Mouse (Mus musculus) forebrain, embryonic 11.5 days (tissue): ENCODE data around the gene Akap2. TPM values are rescaled to one million over a fixed set of nuclear protein-coding genes. Genes with fewer than 3 reads are reported as not detected.

Source experiments
- ATAC-seq: fragments of 200-750 bp; cut with Nextera tagmentation; replicated peaks from 2 replicates; pipeline ENCODE4 v1.8.0; 2017; ENCODE audit warnings: moderate TSS enrichment; ENCODE audit not compliant: low FRiP score
- DNase-seq: peaks from one replicate; pipeline ENCODE4 v3.0.0-alpha.2; 2017; ENCODE audit warnings: low spot score
- H3K27ac ChIP-seq: fragments of 300-500 bp; sonication (generic); 2 replicates; pipeline ENCODE4 v1.5.1; 2014; ENCODE audit warnings: low read depth, low read length
- H3K27me3 ChIP-seq: fragments of 300-500 bp; sonication (generic); 2 replicates; pipeline ENCODE4 v1.6.1; 2014; ENCODE audit warnings: mild to moderate bottlenecking, low read length, mixed read lengths; ENCODE audit not compliant: control insufficient read depth, insufficient read depth
- H3K36me3 ChIP-seq: fragments of 300-500 bp; sonication (generic); 2 replicates; pipeline ENCODE4 v1.6.1; 2014; ENCODE audit warnings: mild to moderate bottlenecking, low read length, moderate library complexity, mixed read lengths; ENCODE audit not compliant: control insufficient read depth, insufficient read depth
- H3K4me1 ChIP-seq: fragments of 300-500 bp; sonication (generic); replicated peaks from 2 replicates; pipeline ENCODE4 v1.6.1; 2014; ENCODE audit warnings: low read length, mixed read lengths; ENCODE audit not compliant: control insufficient read depth, insufficient read depth
- H3K4me2 ChIP-seq: fragments of 300-500 bp; sonication (generic); 2 replicates; pipeline ENCODE4 v1.6.1; 2014; ENCODE audit warnings: low read depth, mild to moderate bottlenecking, low read length, moderate library complexity, mixed read lengths; ENCODE audit not compliant: severe bottlenecking
- H3K4me3 ChIP-seq: fragments of 300-500 bp; sonication (generic); 2 replicates; pipeline ENCODE4 v1.5.1; 2014; ENCODE audit warnings: low read depth, low read length
- H3K9ac ChIP-seq: fragments of 300-500 bp; sonication (generic); 2 replicates; pipeline ENCODE4 v1.6.1; 2014; ENCODE audit warnings: low read length
- H3K9me3 ChIP-seq: fragments of 300-500 bp; sonication (generic); 2 replicates; pipeline ENCODE4 v1.6.1; 2016; ENCODE audit warnings: low read length, mixed read lengths; ENCODE audit not compliant: control insufficient read depth
- WGBS: fragments of 180-500 bp; shearing (Covaris S2); extraction: QIAGEN DNeasy Blood & Tissue Kit; methylation state at CpG from one replicate; pipeline ENCODE4 v1.1.7; 2014; 5-methylcytosine and 5-hydroxymethylcytosine counted together
- polyA plus RNA-seq: library from polyadenylated mRNA; unstranded; fragments of >200 nt; fragmentation: Nextera tagmentation; extraction: Ambion mirVana; gene quantifications from 2 replicates; pipeline ENCODE4 v1.2.1, GENCODE M21; 2014

Akap2 gene
- polyA plus RNA-seq, 1 experiment from 2014 or later: 15.5 TPM

- Histone ChIP-seq H3K4me3 (no peak overlapping the region), H3K9me3 (no peaks in the 10 kb centered on the region), H3K36me3 (no peaks in the 10 kb centered on the region), H3K27ac (no peak overlapping the region), H3K4me2 (no peak overlapping the region), H3K9ac (no peak overlapping the region), H3K27me3 (no peaks in the 10 kb centered on the region), H3K4me1 (no peaks in the 10 kb centered on the region)
- ATAC-seq (no peak), DNase-seq (no peak)
- 88% methylated on average over 6 of the region's 6 CpGs for WGBS
Measured at GRCm38 (mm10) chr4:57937292-57937691, 219.8 kb downstream of the Akap2 start.

- H3K4me2 ChIP-seq: no peak overlapping the region
- WGBS: 91% methylated on average over 4 of the region's 4 CpGs
- no peak overlapping the region for H3K27ac ChIP-seq
- no peaks in the 10 kb centered on the region for H3K4me1 ChIP-seq
- no peak overlapping the region for H3K9ac ChIP-seq
- no peak for ATAC-seq
- DNase-seq: no peak
- no peaks in the 10 kb centered on the region for H3K9me3 ChIP-seq
- H3K36me3 ChIP-seq: peaks cover 3% of the 10 kb centered on the region; the same call in 1 of the 2 replicates
- no peaks in the 10 kb centered on the region for H3K27me3 ChIP-seq
- no peak overlapping the region for H3K4me3 ChIP-seq
Measured at GRCm38 (mm10) chr4:57940631-57941030, 223.2 kb downstream of the Akap2 start.

GRCm38 (mm10) chr4:57942892-57943291, 225.4 kb downstream of the Akap2 start:
- Histone ChIP-seq H3K36me3 (peaks cover 3% of the 10 kb centered on the region; the same call in 1 of the 2 replicates), H3K27ac (no peak overlapping the region), H3K27me3 (no peaks in the 10 kb centered on the region), H3K4me1 (no peaks in the 10 kb centered on the region), H3K9me3 (no peaks in the 10 kb centered on the region), H3K9ac (no peak overlapping the region), H3K4me3 (no peak overlapping the region), H3K4me2 (no peak overlapping the region)
- WGBS: 92% methylated on average over 2 of the region's 2 CpGs
- DNase-seq: no peak
- no peak for ATAC-seq

Other genes with a start within 250 kb of the Akap2 start
- 21.1 and 22.3 TPM in 2 replicates for gene Pakap, start 149.5 kb upstream of the Akap2 start, polyA plus RNA-seq
- not detected in 2 replicates for gene D630039A03Rik, start 198.6 kb downstream of the Akap2 start, polyA plus RNA-seq
- gene Txn1, start 238.8 kb downstream of the Akap2 start, polyA plus RNA-seq: 392 and 414 TPM in 2 replicates